Comparison of ENCODE assay signal across 8 mouse cellular contexts in the genomic region with DNA sequence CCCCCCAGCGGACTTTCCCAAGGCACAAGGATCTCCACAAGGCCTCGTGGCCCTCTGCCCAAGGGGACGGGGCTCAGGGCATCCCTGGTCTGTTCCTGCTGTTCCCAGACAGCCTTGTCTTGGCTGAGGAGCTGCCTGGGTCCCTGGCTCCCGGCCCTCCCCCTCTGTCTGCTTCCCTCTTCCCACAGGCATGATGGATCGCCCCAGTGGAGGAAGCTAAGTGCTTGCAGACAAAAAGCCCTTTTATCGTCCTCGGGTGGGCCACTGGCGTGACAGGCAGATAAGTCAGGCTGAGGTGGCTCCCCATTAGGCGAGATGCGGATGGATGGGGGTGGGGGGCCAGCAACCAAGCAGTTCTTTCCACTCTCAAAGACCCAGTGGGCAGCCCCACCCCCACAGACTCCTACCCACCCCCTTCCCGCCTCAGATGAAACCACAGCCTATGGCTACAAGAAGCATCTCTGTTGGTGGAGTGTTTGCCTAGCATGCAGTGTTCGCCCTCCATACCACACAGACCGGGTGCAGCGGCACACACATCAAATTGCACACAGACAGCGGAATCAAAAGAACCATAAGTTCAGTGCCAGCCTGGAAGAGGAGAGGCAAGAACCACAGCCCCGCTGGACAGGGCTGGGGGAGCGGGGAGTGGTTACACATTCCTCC. TPM values are rescaled to one million over a fixed set of nuclear protein-coding genes. Genes with fewer than 3 reads are reported as not detected.
DNase-seq lines count a peak whose midpoint lies in the region; ATAC-seq lines count a peak whose summit lies in the region.

No protein-coding gene starts in this region.

- intact Hi-C loops in left cerebral cortex, postnatal 4 days (cut with DNase I), result loop anchor here (10.0 kb wide), 1 partner anchor 113 kb away; no protein-coding TSS in a partner anchor

- peaks cover 100% of the 10 kb centered on the region for H3K4me1 ChIP-seq in hindbrain, embryonic 10.5 days (replicated peaks)
- H3K4me1 ChIP-seq in liver, embryonic 13.5 days (replicated peaks), result peaks cover 56% of the 10 kb centered on the region
- H3K4me1 ChIP-seq in stomach, embryonic 15.5 days, result peaks cover 86% of the 10 kb centered on the region

- peaks cover 18% of the 10 kb centered on the region for H3K36me3 ChIP-seq in hindbrain, embryonic 10.5 days
- no peaks in the 10 kb centered on the region for H3K36me3 ChIP-seq in liver, embryonic 13.5 days
- 0 out of 2 replicates have a peak, but pooled peaks cover 2% of the 10 kb centered on the region for H3K36me3 ChIP-seq in stomach, embryonic 15.5 days

- no peaks in the 10 kb centered on the region; the same call in 1 of the 2 replicates for H3K27me3 ChIP-seq in hindbrain, embryonic 10.5 days (ENCODE audit: insufficient read depth, poor library complexity, severe bottlenecking)
- H3K27me3 ChIP-seq in liver, embryonic 13.5 days, result no peaks in the 10 kb centered on the region
- H3K27me3 ChIP-seq in stomach, embryonic 15.5 days (replicated peaks), result no peaks in the 10 kb centered on the region

- no peak overlapping the region for H3K9ac ChIP-seq in liver, embryonic 13.5 days
- 0 out of 2 replicates have a peak overlapping the region, but pooled peaks have one; percentile 2 for H3K9ac ChIP-seq in stomach, embryonic 15.5 days

- peak; percentile 37 for ATAC-seq in common myeloid progenitor, adult 5-6 weeks (replicated peaks; ENCODE audit: low read depth, poor library complexity, severe bottlenecking)
- ATAC-seq in liver, embryonic 13.5 days (ENCODE audit: low read depth), result peak; percentile 15; the same call in 1 of the 2 replicates
- ATAC-seq in stomach, embryonic 15.5 days (ENCODE audit: insufficient read depth, low FRiP score, low read depth), result peak; percentile 74

- no peaks in the 10 kb centered on the region for H3K9me3 ChIP-seq in hindbrain, embryonic 10.5 days
- H3K9me3 ChIP-seq in liver, embryonic 13.5 days (replicated peaks), result no peaks in the 10 kb centered on the region
- H3K9me3 ChIP-seq in stomach, embryonic 15.5 days, result no peaks in the 10 kb centered on the region

- H3K4me2 ChIP-seq in liver, embryonic 13.5 days, result no peak overlapping the region
- peak overlapping the region; percentile 35 for H3K4me2 ChIP-seq in stomach, embryonic 15.5 days

- DNase-seq in left cerebral cortex, postnatal 4 days, result peak; percentile 82
- DNase-seq in left cerebral cortex, adult 11 months (ENCODE audit: low spot score), result no peak
- DNase-seq in hindbrain, embryonic 10.5 days (ENCODE audit: low spot score), result peak; percentile 80
- no peak for DNase-seq in liver, embryonic 13.5 days
- DNase-seq in spleen, postnatal 36 days (ENCODE audit: low spot score in 2 of 2), result no peak
- no peak for DNase-seq in layer of hippocampus, adult 9-11 months

- 17% methylated on average over 17 of the region's 17 CpGs for WGBS in hindbrain, embryonic 10.5 days
- WGBS in liver, embryonic 13.5 days (ENCODE audit: insufficient replicate concordance), result 33% methylated on average over 17 of the region's 17 CpGs
- 14% methylated on average over 17 of the region's 17 CpGs for WGBS in stomach, embryonic 15.5 days

- peak overlapping the region; percentile 93 for H3K27ac ChIP-seq in hindbrain, embryonic 10.5 days
- H3K27ac ChIP-seq in liver, embryonic 13.5 days, result no peak overlapping the region
- peak overlapping the region; percentile 78 for H3K27ac ChIP-seq in stomach, embryonic 15.5 days

- peak overlapping the region; percentile 9 for H3K4me3 ChIP-seq in hindbrain, embryonic 10.5 days
- no peak overlapping the region for H3K4me3 ChIP-seq in liver, embryonic 13.5 days (replicated peaks)
- no peak overlapping the region for H3K4me3 ChIP-seq in stomach, embryonic 15.5 days (replicated peaks)

RNA-seq across cellular contexts. Expression of gene Ncor2, which starts 27.0 kb away (rescaled TPM):
- 100 to 1,000 TPM; 110 to 115 TPM for total RNA-seq in left cerebral cortex, postnatal 4 days (2021)
- total RNA-seq in common myeloid progenitor, adult 5-6 weeks (2017), result 9.7 and 16.9 TPM in 2 replicates
- 18.1 and 19.7 TPM in 2 replicates for polyA plus RNA-seq in hindbrain, embryonic 10.5 days (2016; fragmentation: Nextera tagmentation; extraction: Ambion mirVana)
- polyA plus RNA-seq in liver, embryonic 13.5 days (2015; fragmentation: Nextera tagmentation; extraction: Ambion mirVana), result 3.9 and 4.5 TPM in 2 replicates
- polyA plus RNA-seq in stomach, embryonic 15.5 days (2015; fragmentation: Nextera tagmentation; extraction: Ambion mirVana), result 26.7 and 32.5 TPM in 2 replicates

Comparison
In these comparisons a context has a peak if more than half of its experiments do, and no peak if none do; other contexts are left out.
1. DNase-seq: peak in left cerebral cortex, postnatal 4 days (single experiment) and hindbrain, embryonic 10.5 days (single experiment); none in left cerebral cortex, adult 11 months (single experiment), liver, embryonic 13.5 days (single experiment), spleen, postnatal 36 days (0 of 2) and layer of hippocampus, adult 9-11 months (single experiment).
2. ATAC-seq: peak in every context shown above with its lines; median percentile 74 in stomach, embryonic 15.5 days; 37 in common myeloid progenitor, adult 5-6 weeks; 15 in liver, embryonic 13.5 days.